Comparison of ENCODE assay signal across 12 mouse cellular contexts in genomic region chr12:20230893-20231235, GRCm38 (mm10).
DNase-seq lines count a peak whose midpoint lies in the region; ATAC-seq and TF ChIP-seq lines count a peak whose summit lies in the region.
"Had no signal": no experiment of that assay in that cellular context is flagged by ENCODE, and none has a peak within 500 bp of the region (broad histone marks: within the 10 kb centered on the region; RNA-seq: fewer than 3 reads in every experiment).

No protein-coding gene starts in this region.

- H3K9ac ChIP-seq in midbrain, embryonic 14.5 days (replicated peaks; ENCODE audit: low read length): no peak overlapping the region
- H3K9ac ChIP-seq in midbrain, embryonic 13.5 days (replicated peaks): no peak overlapping the region
- no peak overlapping the region for H3K9ac ChIP-seq in midbrain, postnatal 0 days (replicated peaks; ENCODE audit: low read length, poor library complexity, severe bottlenecking)
- H3K9ac ChIP-seq: embryonic facial prominence, embryonic 13.5 days; heart, embryonic 13.5 days; kidney, embryonic 15.5 days had no signal

- H3K27me3 ChIP-seq in midbrain, embryonic 14.5 days (ENCODE audit: control insufficient read depth, insufficient read depth, low read length): no peaks in the 10 kb centered on the region
- H3K27me3 ChIP-seq in midbrain, embryonic 13.5 days: peaks cover 2% of the 10 kb centered on the region; the same call in 1 of the 2 replicates
- no peaks in the 10 kb centered on the region for H3K27me3 ChIP-seq in midbrain, postnatal 0 days (ENCODE audit: insufficient read depth, low read length)

- no peak overlapping the region for H3K27ac ChIP-seq in midbrain, embryonic 14.5 days (replicated peaks; ENCODE audit: low read depth, low read length)
- H3K27ac ChIP-seq in midbrain, embryonic 13.5 days: no peak overlapping the region
- no peak overlapping the region for H3K27ac ChIP-seq in midbrain, postnatal 0 days (ENCODE audit: low read depth, low read length)
- H3K27ac ChIP-seq: embryonic facial prominence, embryonic 13.5 days; heart, embryonic 13.5 days; kidney, embryonic 15.5 days had no signal

- no peak for ATAC-seq in midbrain, embryonic 14.5 days (ENCODE audit: low FRiP score, low TSS enrichment)
- no peak for ATAC-seq in midbrain, embryonic 13.5 days
- no peak for ATAC-seq in midbrain, postnatal 0 days (ENCODE audit: low FRiP score)
- no peak for ATAC-seq in megakaryocyte-erythroid progenitor cell, adult 5-6 weeks (replicated peaks; ENCODE audit: low FRiP score, low TSS enrichment, poor library complexity, severe bottlenecking)

- H3K4me1 ChIP-seq in midbrain, embryonic 14.5 days (ENCODE audit: control insufficient read depth, insufficient read depth, low read length): no peaks in the 10 kb centered on the region
- H3K4me1 ChIP-seq in midbrain, embryonic 13.5 days (replicated peaks): no peaks in the 10 kb centered on the region
- H3K4me1 ChIP-seq in midbrain, postnatal 0 days (ENCODE audit: insufficient read depth, low read length): no peaks in the 10 kb centered on the region
- H3K4me1 ChIP-seq: embryonic facial prominence, embryonic 13.5 days; heart, embryonic 13.5 days; kidney, embryonic 15.5 days had no signal

- H3K4me3 ChIP-seq in midbrain, embryonic 14.5 days (replicated peaks; ENCODE audit: low read depth, low read length): no peak overlapping the region
- H3K4me3 ChIP-seq in midbrain, embryonic 13.5 days (replicated peaks): no peak overlapping the region
- no peak overlapping the region for H3K4me3 ChIP-seq in midbrain, postnatal 0 days (ENCODE audit: low read depth, low read length)
- H3K4me3 ChIP-seq: embryonic facial prominence, embryonic 13.5 days; heart, embryonic 13.5 days; kidney, embryonic 15.5 days had no signal

- intact Hi-C loops in heart, postnatal 25 days (cut with DNase I): no loop called here

- no peak overlapping the region for H3K4me2 ChIP-seq in midbrain, embryonic 14.5 days (ENCODE audit: low read length)
- no peak overlapping the region for H3K4me2 ChIP-seq in midbrain, embryonic 13.5 days (replicated peaks)
- no peak overlapping the region for H3K4me2 ChIP-seq in midbrain, postnatal 0 days (ENCODE audit: low read depth, low read length, poor library complexity, severe bottlenecking)
- H3K4me2 ChIP-seq: embryonic facial prominence, embryonic 13.5 days; heart, embryonic 13.5 days; kidney, embryonic 15.5 days had no signal

- DNase-seq in heart, adult 11 months: peak; percentile 92
- DNase-seq in heart, postnatal 25 days (ENCODE audit: low spot score): no peak
- DNase-seq in midbrain, embryonic 14.5 days: peak; percentile 0
- DNase-seq in ZHBTc4 (ENCODE audit: low read depth, low spot score): peak; percentile 20
- DNase-seq in midbrain, postnatal 0 days (ENCODE audit: low spot score): peak; percentile 0
- no peak for DNase-seq in right cerebral cortex, postnatal 14 days
- DNase-seq: cerebellum, adult 11-12 months had no signal

- 67% methylated on average over 8 of the region's 8 CpGs for WGBS in midbrain, embryonic 14.5 days
- 66% methylated on average over 8 of the region's 8 CpGs for WGBS in midbrain, embryonic 13.5 days
- WGBS in midbrain, postnatal 0 days: 71% methylated on average over 8 of the region's 8 CpGs

- no peak for TF ChIP-seq CTCF in midbrain, postnatal 0 days (IDR thresholded peaks at IDR 0.05)

- H3K36me3 ChIP-seq in midbrain, embryonic 14.5 days (ENCODE audit: control insufficient read depth, insufficient read depth, low read length): no peaks in the 10 kb centered on the region
- H3K36me3 ChIP-seq in midbrain, embryonic 13.5 days: peaks cover 26% of the 10 kb centered on the region; the same call in 1 of the 2 replicates
- H3K36me3 ChIP-seq in midbrain, postnatal 0 days (ENCODE audit: insufficient read depth, low read length): no peaks in the 10 kb centered on the region

- peaks cover 78% of the 10 kb centered on the region for H3K9me3 ChIP-seq in midbrain, embryonic 14.5 days (ENCODE audit: control insufficient read depth, low read length)
- H3K9me3 ChIP-seq in midbrain, embryonic 13.5 days: peaks cover 78% of the 10 kb centered on the region
- peaks cover 77% of the 10 kb centered on the region for H3K9me3 ChIP-seq in midbrain, postnatal 0 days (ENCODE audit: low read length)

Comparison
In these comparisons a context has a peak if more than half of its experiments do, and no peak if none do; other contexts are left out.
1. DNase-seq: peak in heart, adult 11 months (single experiment), midbrain, embryonic 14.5 days (single experiment), ZHBTc4 (single experiment) and midbrain, postnatal 0 days (single experiment); none in heart, postnatal 25 days (single experiment) and right cerebral cortex, postnatal 14 days (single experiment).